Mouse (Mus musculus) hindbrain, embryonic 16.5 days (tissue): ENCODE results near the gene Bbs4. TPM values are rescaled to one million over a fixed set of nuclear protein-coding genes. Genes with fewer than 3 reads are reported as not detected.

ENCODE experiments used
- ATAC-seq: fragments of 200-750 bp; cut with Nextera tagmentation; 2 replicates; pipeline ENCODE4 v1.8.0; 2017; ENCODE audit warnings: moderate TSS enrichment, moderate library complexity
- H3K27ac ChIP-seq: fragments of 300-500 bp; sonication (generic); 2 replicates; pipeline ENCODE4 v1.5.1; 2014; ENCODE audit warnings: low read depth, mild to moderate bottlenecking, control low read depth, low read length, moderate library complexity
- H3K27me3 ChIP-seq: fragments of 300-500 bp; sonication (generic); replicated peaks from 2 replicates; pipeline ENCODE4 v1.6.1; 2014; ENCODE audit warnings: low read length; ENCODE audit not compliant: control insufficient read depth, insufficient read depth
- H3K36me3 ChIP-seq: fragments of 300-500 bp; sonication (generic); 2 replicates; pipeline ENCODE4 v1.6.1; 2014; ENCODE audit warnings: mild to moderate bottlenecking, low read length, moderate library complexity, mixed read lengths; ENCODE audit not compliant: control insufficient read depth, insufficient read depth
- H3K4me1 ChIP-seq: fragments of 300-500 bp; sonication (generic); 2 replicates; pipeline ENCODE4 v1.6.1; 2014; ENCODE audit warnings: low read depth, low read length; ENCODE audit not compliant: control insufficient read depth, insufficient read depth
- H3K4me2 ChIP-seq: fragments of 300-500 bp; sonication (generic); 2 replicates; pipeline ENCODE4 v1.6.1; 2014; ENCODE audit warnings: mild to moderate bottlenecking, low read length, control low read depth, moderate library complexity
- H3K4me3 ChIP-seq: fragments of 300-500 bp; sonication (generic); 2 replicates; pipeline ENCODE4 v1.5.1; 2014; ENCODE audit warnings: mild to moderate bottlenecking, low read length, control low read depth, moderate library complexity
- H3K9ac ChIP-seq: fragments of 300-500 bp; sonication (generic); 2 replicates; pipeline ENCODE4 v1.6.1; 2014; ENCODE audit warnings: low read depth, mild to moderate bottlenecking, control low read depth, low read length, moderate library complexity
- H3K9me3 ChIP-seq: fragments of 300-500 bp; sonication (generic); 2 replicates; pipeline ENCODE4 v1.6.1; 2014; ENCODE audit warnings: mild to moderate bottlenecking, low read length, moderate library complexity; ENCODE audit not compliant: control insufficient read depth
- polyA plus RNA-seq: library from polyadenylated mRNA; unstranded; fragments of >200 nt; fragmentation: Nextera tagmentation; extraction: Ambion mirVana; gene quantifications from 2 replicates; pipeline ENCODE4 v1.2.1, GENCODE M21; 2015

Gene Bbs4
- polyA plus RNA-seq, 1 experiment from 2014 or later = 44.0 TPM

DNA sequence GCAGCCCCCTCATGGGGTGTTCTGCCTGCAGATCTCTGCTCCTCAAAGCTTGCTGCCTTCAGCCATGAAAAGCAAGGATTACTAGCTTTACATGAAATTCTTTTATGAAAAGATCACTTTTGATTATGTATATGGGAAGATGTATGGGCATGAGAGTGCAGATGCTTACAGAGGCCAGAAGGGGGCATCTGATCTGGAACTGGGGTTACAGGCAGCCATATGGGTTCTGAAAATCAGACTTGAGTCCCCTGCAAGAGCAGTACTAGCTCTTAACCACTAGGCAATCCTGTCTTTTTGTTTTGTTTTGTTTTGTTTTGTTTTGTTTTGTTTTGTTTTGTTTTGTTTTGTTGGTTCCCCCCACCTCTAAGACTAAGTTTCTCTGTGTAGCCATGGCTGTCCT, 80.1 kb downstream of the Bbs4 start:
- ATAC-seq = no peak

More for the DNA sequence above, 80.1 kb downstream of the Bbs4 start:
- no peak overlapping the region for H3K9ac ChIP-seq
- no peaks in the 10 kb centered on the region for H3K27me3 ChIP-seq
- no peaks in the 10 kb centered on the region for H3K9me3 ChIP-seq
- no peaks in the 10 kb centered on the region for H3K4me1 ChIP-seq
- no peak overlapping the region for H3K4me2 ChIP-seq
- H3K4me3 ChIP-seq = no peak overlapping the region
- H3K36me3 ChIP-seq = no peaks in the 10 kb centered on the region
- no peak overlapping the region for H3K27ac ChIP-seq

Other genes with a start within 250 kb of the Bbs4 start
- 22.6 and 25.7 TPM in 2 replicates for gene Adpgk, start 62.0 kb downstream of the Bbs4 start, polyA plus RNA-seq
- gene Arih1, start 133.1 kb upstream of the Bbs4 start, polyA plus RNA-seq = 11.0 and 15.3 TPM in 2 replicates
- 68.0 and 71.3 TPM in 2 replicates for gene Hexa, start 186.0 kb upstream of the Bbs4 start, polyA plus RNA-seq
- 1.1 and 1.3 TPM in 2 replicates for gene Tmem202, start 186.3 kb upstream of the Bbs4 start, polyA plus RNA-seq
- gene Celf6, start 224.4 kb upstream of the Bbs4 start, polyA plus RNA-seq = 46.6 and 52.6 TPM in 2 replicates